Mouse (Mus musculus) kidney, adult 2 months (tissue): ENCODE results near the gene Inhbe.

Experiments used
- CTCF ChIP-seq: fragments of 200-500 bp; conservative IDR thresholded peaks from 2 replicates; pipeline ENCODE4 v1.5.1; 2011; ENCODE audit warnings: low read depth, mild to moderate bottlenecking, control low read depth, low read length, moderate library complexity, mixed read lengths; ENCODE audit not compliant: insufficient read depth, insufficient read length
- POLR2A ChIP-seq: fragments of 200-500 bp; IDR thresholded peaks from one replicate; pipeline ENCODE4 v1.6.1; 2011; ENCODE audit warnings: low read depth, low read length, control low read depth

GRCm38 (mm10) chr10:127325454-127326016 lies 28.7 kb downstream of the Inhbe start:
- TF ChIP-seq CTCF, result no peak
- no peak for TF ChIP-seq POLR2A
